8 mouse cellular contexts compared by ENCODE assay signal in the genomic region with DNA sequence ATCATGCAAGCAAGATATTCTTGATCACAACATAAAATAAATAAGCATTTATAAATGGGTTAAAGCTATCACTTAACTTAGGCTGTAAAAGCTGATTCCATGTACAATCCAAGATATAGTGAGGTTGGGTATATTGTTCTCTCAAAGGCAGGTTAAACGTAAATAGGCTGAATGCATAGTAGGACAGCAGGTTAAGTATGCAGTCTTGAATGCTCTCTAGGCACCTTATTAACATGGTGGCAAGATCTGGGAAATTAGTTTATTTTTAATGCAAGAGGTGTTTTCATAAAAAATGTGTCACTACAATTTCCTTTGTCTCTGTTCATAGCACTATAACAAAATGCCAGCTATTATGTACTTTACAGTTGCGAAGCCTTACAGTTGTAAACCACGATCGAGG. TPM values are rescaled to one million over a fixed set of nuclear protein-coding genes. Genes with fewer than 3 reads are reported as not detected.
DNase-seq lines count a peak whose midpoint lies in the region; ATAC-seq and TF ChIP-seq lines count a peak whose summit lies in the region.

No protein-coding gene starts in this region.

- peak overlapping the region; percentile 41 for H3K4me3 ChIP-seq in heart, embryonic 12.5 days
- H3K4me3 ChIP-seq in forebrain, embryonic 16.5 days (replicated peaks; ENCODE audit: low read length) = peak overlapping the region; percentile 44
- H3K4me3 ChIP-seq in liver, embryonic 15.5 days (replicated peaks) = no peak overlapping the region
- H3K4me3 ChIP-seq in cerebellum, adult 2 months (replicated peaks; ENCODE audit: insufficient read depth, low read depth, low read length) = no peak overlapping the region

- H3K27ac ChIP-seq in heart, embryonic 12.5 days (ENCODE audit: poor library complexity, severe bottlenecking) = no peak overlapping the region
- H3K27ac ChIP-seq in forebrain, embryonic 16.5 days (ENCODE audit: low read length) = no peak overlapping the region
- no peak overlapping the region for H3K27ac ChIP-seq in liver, embryonic 15.5 days (replicated peaks)
- no peak overlapping the region for H3K27ac ChIP-seq in cerebellum, adult 2 months (ENCODE audit: insufficient read depth, low read length)

- no peaks in the 10 kb centered on the region for H3K27me3 ChIP-seq in heart, embryonic 12.5 days (replicated peaks)
- no peaks in the 10 kb centered on the region for H3K27me3 ChIP-seq in forebrain, embryonic 16.5 days (replicated peaks; ENCODE audit: control insufficient read depth, insufficient read depth, low read length)
- no peaks in the 10 kb centered on the region for H3K27me3 ChIP-seq in liver, embryonic 15.5 days
- H3K27me3 ChIP-seq in cerebellum, adult 2 months (ENCODE audit: control insufficient read depth, insufficient read depth, low read length) = no peaks in the 10 kb centered on the region

- 71% methylated on average over 4 of the region's 4 CpGs for WGBS in heart, embryonic 12.5 days
- 75% methylated on average over 4 of the region's 4 CpGs for WGBS in forebrain, embryonic 16.5 days
- WGBS in liver, embryonic 15.5 days (ENCODE audit: insufficient replicate concordance) = 47% methylated on average over 4 of the region's 4 CpGs
- WGBS in cerebellum, adult 2 months = 70% methylated on average over 4 of the region's 4 CpGs

- peak overlapping the region; percentile 67 for H3K4me2 ChIP-seq in heart, embryonic 12.5 days
- H3K4me2 ChIP-seq in forebrain, embryonic 16.5 days (ENCODE audit: low read length) = peak overlapping the region; percentile 84
- peak overlapping the region; percentile 73 for H3K4me2 ChIP-seq in liver, embryonic 15.5 days

- H3K4me1 ChIP-seq in heart, embryonic 12.5 days (replicated peaks) = peaks cover 3% of the 10 kb centered on the region; the same call in 1 of the 2 replicates
- H3K4me1 ChIP-seq in forebrain, embryonic 16.5 days (replicated peaks; ENCODE audit: control insufficient read depth, insufficient read depth, low read length) = peaks cover 3% of the 10 kb centered on the region
- H3K4me1 ChIP-seq in liver, embryonic 15.5 days (replicated peaks) = peaks cover 10% of the 10 kb centered on the region
- no peaks in the 10 kb centered on the region for H3K4me1 ChIP-seq in cerebellum, adult 2 months (ENCODE audit: control insufficient read depth, insufficient read depth, low read length)

- no peaks in the 10 kb centered on the region for H3K9me3 ChIP-seq in heart, embryonic 12.5 days (replicated peaks)
- H3K9me3 ChIP-seq in forebrain, embryonic 16.5 days (ENCODE audit: control insufficient read depth, low read length) = no peaks in the 10 kb centered on the region
- H3K9me3 ChIP-seq in liver, embryonic 15.5 days (replicated peaks) = no peaks in the 10 kb centered on the region

- no peak for TF ChIP-seq CTCF in cerebellum, adult 2 months (IDR thresholded peaks at IDR 0.05; ENCODE audit: borderline replicate concordance, insufficient read depth, low read depth, low read length)

- no peak overlapping the region for H3K9ac ChIP-seq in heart, embryonic 12.5 days
- H3K9ac ChIP-seq in forebrain, embryonic 16.5 days (replicated peaks; ENCODE audit: low read depth, low read length) = peak overlapping the region; percentile 64; the same call in 1 of the 2 replicates
- no peak overlapping the region for H3K9ac ChIP-seq in liver, embryonic 15.5 days

- ATAC-seq in heart, embryonic 12.5 days (ENCODE audit: insufficient number of reproducible peaks, low FRiP score) = no peak
- peak; percentile 6 for ATAC-seq in CD4-positive, CD25-positive, alpha-beta regulatory T cell, adult 4 months
- no peak for ATAC-seq in forebrain, embryonic 16.5 days
- ATAC-seq in liver, embryonic 15.5 days (ENCODE audit: insufficient read depth) = no peak

- DNase-seq in heart, postnatal 4 days = no peak
- no peak for DNase-seq in adrenal gland, postnatal 4 days (ENCODE audit: low spot score in 2 of 2)
- DNase-seq in cerebellum, adult 2 months = no peak
- no peak for DNase-seq in left cerebral cortex, adult 18-20 months (ENCODE audit: low spot score in 2 of 2)

- H3K36me3 ChIP-seq in heart, embryonic 12.5 days = no peaks in the 10 kb centered on the region
- no peaks in the 10 kb centered on the region for H3K36me3 ChIP-seq in forebrain, embryonic 16.5 days (ENCODE audit: control insufficient read depth, insufficient read depth)
- no peaks in the 10 kb centered on the region for H3K36me3 ChIP-seq in liver, embryonic 15.5 days (replicated peaks)

- TF ChIP-seq POLR2A in cerebellum, adult 2 months (IDR thresholded peaks at IDR 0.05; ENCODE audit: borderline replicate concordance, insufficient read depth, low read length) = no peak

RNA-seq across cellular contexts. Expression of a gene that starts 23.9 kb away (rescaled TPM):
- polyA plus RNA-seq in heart, embryonic 12.5 days (2016; fragmentation: Nextera tagmentation; extraction: Ambion mirVana) = 22.5 and 24.0 TPM in 2 replicates
- total RNA-seq in heart, postnatal 4 days (2021) = 10 to 100 TPM in 1 of 2 experiments, 1 to 10 TPM in 1; 8.0 to 11.9 TPM
- 10 to 100 TPM; 39.8 to 46.7 TPM for polyA plus RNA-seq in CD4-positive, CD25-positive, alpha-beta regulatory T cell, adult 4 months (2017; shearing (Covaris generic))
- 3.4 and 4.0 TPM in 2 replicates for polyA plus RNA-seq in forebrain, embryonic 16.5 days (2015; fragmentation: Nextera tagmentation; extraction: Ambion mirVana)
- 38.0 and 43.0 TPM in 2 replicates for polyA plus RNA-seq in liver, embryonic 15.5 days (2015; fragmentation: Nextera tagmentation; extraction: Ambion mirVana)
- 10 to 100 TPM; 17.0 to 20.4 TPM for total RNA-seq in adrenal gland, postnatal 4 days (2021)
- 0.70 and 0.92 TPM in 2 replicates for polyA plus RNA-seq in cerebellum, adult 2 months (2012; rRNA removed)
- total RNA-seq in left cerebral cortex, adult 18-20 months (2021) = under 1 TPM; 0.26 to 0.77 TPM

RNA-seq across cellular contexts. Expression of a gene that starts 27.4 kb away (rescaled TPM):
- 50.3 and 52.7 TPM in 2 replicates for polyA plus RNA-seq in heart, embryonic 12.5 days (2016; fragmentation: Nextera tagmentation; extraction: Ambion mirVana)
- 100 to 1,000 TPM; 134 to 148 TPM for total RNA-seq in heart, postnatal 4 days (2021)
- polyA plus RNA-seq in CD4-positive, CD25-positive, alpha-beta regulatory T cell, adult 4 months (2017; shearing (Covaris generic)) = 1 to 10 TPM; 2.5 to 3.5 TPM
- polyA plus RNA-seq in forebrain, embryonic 16.5 days (2015; fragmentation: Nextera tagmentation; extraction: Ambion mirVana) = 14.0 and 15.0 TPM in 2 replicates
- polyA plus RNA-seq in liver, embryonic 15.5 days (2015; fragmentation: Nextera tagmentation; extraction: Ambion mirVana) = 10.3 and 12.1 TPM in 2 replicates
- 10 to 100 TPM; 38.6 to 42.9 TPM for total RNA-seq in adrenal gland, postnatal 4 days (2021)
- polyA plus RNA-seq in cerebellum, adult 2 months (2012; rRNA removed) = 20.6 and 20.8 TPM in 2 replicates
- 10 to 100 TPM; 23.4 to 25.7 TPM for total RNA-seq in left cerebral cortex, adult 18-20 months (2021)

Comparison
In these comparisons a context has a peak if more than half of its experiments do, and no peak if none do; other contexts are left out.
1. H3K4me3 ChIP-seq: peak in heart, embryonic 12.5 days (single experiment) and forebrain, embryonic 16.5 days (single experiment); none in liver, embryonic 15.5 days (single experiment) and cerebellum, adult 2 months (single experiment).
2. Peak in every context shown above with its lines, with median percentiles within 50 percentile points of each other: H3K4me2 ChIP-seq.